Mouse (Mus musculus) splenic B cell, adult 2 months (primary cell): Measurements from ENCODE around the gene Nin.

Experiments used
- DNase-seq: peaks from one replicate; pipeline ENCODE4 v3.0.0-alpha.2; 2011; ENCODE audit warnings: low read depth, low spot score
- H3K27me3 ChIP-seq: 2 replicates; pipeline ENCODE4 v1.6.1; 2012; ENCODE audit warnings: mild to moderate bottlenecking, low read length, moderate library complexity, mixed read lengths; ENCODE audit not compliant: control insufficient read depth, poor library complexity, insufficient read depth, severe bottlenecking
- H3K36me3 ChIP-seq: 2 replicates; pipeline ENCODE4 v1.6.1; 2012; ENCODE audit warnings: mild to moderate bottlenecking, low read length, moderate library complexity, mixed read lengths; ENCODE audit not compliant: control insufficient read depth, poor library complexity, insufficient read depth, severe bottlenecking

Nin gene

GRCm38 (mm10) chr12:69982874-69983273 lies 130.6 kb downstream of the Nin start:
- Histone ChIP-seq H3K27me3 (no peaks in the 10 kb centered on the region), H3K36me3 (no peaks in the 10 kb centered on the region)
- DNase-seq = peak; percentile 51

DNA sequence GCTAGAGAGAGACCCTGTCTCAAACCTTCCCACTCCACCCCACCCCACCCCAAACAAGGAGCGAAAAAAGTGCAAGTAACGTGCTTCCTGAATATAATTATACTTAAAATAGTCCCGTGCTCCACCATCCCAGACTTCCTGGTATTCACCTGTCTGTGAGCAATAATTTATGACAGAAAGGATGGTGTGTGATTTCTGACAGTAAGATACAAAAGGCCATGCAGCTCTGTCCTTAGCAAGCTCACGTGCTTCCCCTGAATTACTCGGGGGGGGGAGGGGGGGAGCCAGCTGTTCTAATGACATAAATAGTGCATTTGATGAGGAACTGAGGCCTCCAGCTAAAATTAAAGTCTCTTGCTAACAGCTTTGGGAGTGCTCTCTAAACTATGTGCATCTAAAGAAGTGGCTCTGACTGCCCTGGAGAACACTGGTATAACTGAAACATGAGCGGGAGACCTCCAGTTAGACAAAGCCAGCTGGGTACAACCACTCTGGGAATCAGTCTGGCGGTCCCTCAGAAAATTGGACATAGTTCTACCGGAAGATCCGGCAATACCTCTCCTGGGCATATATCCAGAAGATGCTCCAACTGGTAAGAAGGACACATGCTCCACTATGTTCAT lies 136.0 kb downstream of the Nin start:
- DNase-seq = peak; percentile 69
- no peaks in the 10 kb centered on the region for H3K36me3 ChIP-seq
- H3K27me3 ChIP-seq = no peaks in the 10 kb centered on the region

DNA sequence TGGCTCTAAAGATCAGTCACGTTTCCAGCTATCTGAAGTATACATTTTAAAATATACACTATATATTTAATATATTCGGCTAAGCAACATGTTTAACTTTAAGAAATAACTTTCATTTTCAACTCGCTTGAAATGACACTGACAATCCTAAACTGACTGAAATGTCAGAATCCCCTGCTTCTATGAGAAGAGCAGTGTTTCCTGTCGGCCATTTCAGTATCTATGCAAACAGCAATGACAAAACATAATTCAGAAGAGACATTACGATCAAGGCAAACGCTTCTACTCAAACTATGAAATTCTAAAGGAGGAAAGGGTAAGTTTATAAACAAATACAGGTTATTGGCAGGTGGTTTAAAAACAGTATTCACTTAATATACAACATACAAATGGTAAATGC lies 136.8 kb downstream of the Nin start:
- Histone ChIP-seq H3K36me3 (no peaks in the 10 kb centered on the region), H3K27me3 (no peaks in the 10 kb centered on the region)
- DNase-seq = peak; percentile 23

- no peaks in the 10 kb centered on the region for H3K27me3 ChIP-seq
- H3K36me3 ChIP-seq = no peaks in the 10 kb centered on the region; the same call in 1 of the 2 replicates
- DNase-seq = peak; percentile 17
These were observed 139.9 kb downstream of the Nin start for GRCm38 (mm10) chr12:69973666-69974065.

DNA sequence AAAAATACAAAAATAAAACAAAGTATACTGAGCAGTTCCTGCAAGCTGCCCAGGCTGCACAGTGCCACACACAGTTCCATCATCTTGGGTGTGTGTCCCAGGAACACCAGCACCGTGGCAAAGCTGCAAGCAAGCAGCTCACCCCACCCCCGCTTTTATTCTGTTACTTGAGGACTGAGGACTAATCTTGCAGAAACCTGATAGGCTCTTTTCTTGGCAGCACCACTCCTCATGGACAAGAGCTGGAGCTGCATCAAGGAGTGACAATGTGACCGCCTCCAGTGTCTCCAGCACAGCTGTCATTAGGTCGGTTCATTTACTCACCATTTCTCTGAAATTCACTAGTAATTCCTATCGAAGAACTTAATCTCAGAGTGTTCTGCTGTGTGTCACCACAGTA lies 145.4 kb downstream of the Nin start:
- no peaks in the 10 kb centered on the region for H3K27me3 ChIP-seq
- no peak for DNase-seq
- peaks cover 6% of the 10 kb centered on the region for H3K36me3 ChIP-seq

DNA sequence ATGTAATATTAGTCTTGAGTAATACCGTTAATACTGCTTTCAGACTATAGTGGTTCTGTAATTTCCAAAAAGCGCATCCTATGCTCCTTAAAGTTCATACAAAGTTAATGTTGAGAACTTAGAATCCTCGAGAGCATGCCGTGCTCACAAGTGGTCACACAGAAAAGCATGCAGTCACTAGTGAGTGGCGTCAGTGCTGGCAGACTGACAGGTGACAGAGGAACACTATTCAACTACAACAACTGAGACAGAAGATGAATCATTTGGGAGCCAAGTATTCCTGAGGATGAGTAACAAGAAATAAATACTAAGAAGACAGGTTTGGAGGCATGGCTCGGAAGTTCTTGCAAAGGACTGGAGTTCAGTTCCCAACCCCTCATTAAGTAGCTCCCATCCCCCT lies 146.4 kb downstream of the Nin start:
- H3K36me3 ChIP-seq = peaks cover 6% of the 10 kb centered on the region
- H3K27me3 ChIP-seq = no peaks in the 10 kb centered on the region
- no peak for DNase-seq

- peaks cover 6% of the 10 kb centered on the region for H3K36me3 ChIP-seq
- no peak for DNase-seq
- H3K27me3 ChIP-seq = no peaks in the 10 kb centered on the region
These were observed 147.4 kb downstream of the Nin start for GRCm38 (mm10) chr12:69966071-69966470.

- no peak for DNase-seq
- Histone ChIP-seq H3K36me3 (peaks cover 6% of the 10 kb centered on the region), H3K27me3 (no peaks in the 10 kb centered on the region)
These were observed 147.9 kb downstream of the Nin start for GRCm38 (mm10) chr12:69965644-69966043.

DNA sequence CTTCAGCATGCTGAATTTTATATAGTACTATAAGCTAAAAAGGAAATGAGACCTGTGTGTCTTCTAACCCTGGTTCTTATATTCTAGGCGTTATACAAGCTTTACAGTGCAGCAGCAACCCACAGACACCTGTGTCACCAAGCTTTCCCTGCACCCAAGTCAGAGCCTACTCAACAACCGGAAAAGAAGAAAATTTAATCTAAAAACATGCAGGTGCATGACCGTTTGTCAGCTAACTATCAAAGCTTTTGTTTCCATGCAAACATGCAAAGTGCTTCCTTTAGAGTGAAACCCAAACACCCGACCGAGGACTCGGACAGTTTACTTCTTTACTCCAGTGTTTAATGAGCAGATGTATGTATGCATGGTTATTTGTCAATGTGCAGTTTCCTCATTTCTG lies 150.4 kb downstream of the Nin start:
- Histone ChIP-seq H3K36me3 (peaks cover 7% of the 10 kb centered on the region), H3K27me3 (no peaks in the 10 kb centered on the region)
- DNase-seq = no peak

GRCm38 (mm10) chr12:69962468-69962867 lies 151.0 kb downstream of the Nin start:
- peak; percentile 68 for DNase-seq
- H3K36me3 ChIP-seq = peaks cover 7% of the 10 kb centered on the region; the same call in 1 of the 2 replicates

More at GRCm38 (mm10) chr12:69962468-69962867, 151.0 kb downstream of the Nin start:
- H3K27me3 ChIP-seq = no peaks in the 10 kb centered on the region
